Mouse (Mus musculus): ENCODE results near the gene Tmem54. TPM values are rescaled to one million over a fixed set of nuclear protein-coding genes. Genes with fewer than 3 reads are reported as not detected.

Tmem54 gene
- total RNA-seq (2023): not detected

DNA sequence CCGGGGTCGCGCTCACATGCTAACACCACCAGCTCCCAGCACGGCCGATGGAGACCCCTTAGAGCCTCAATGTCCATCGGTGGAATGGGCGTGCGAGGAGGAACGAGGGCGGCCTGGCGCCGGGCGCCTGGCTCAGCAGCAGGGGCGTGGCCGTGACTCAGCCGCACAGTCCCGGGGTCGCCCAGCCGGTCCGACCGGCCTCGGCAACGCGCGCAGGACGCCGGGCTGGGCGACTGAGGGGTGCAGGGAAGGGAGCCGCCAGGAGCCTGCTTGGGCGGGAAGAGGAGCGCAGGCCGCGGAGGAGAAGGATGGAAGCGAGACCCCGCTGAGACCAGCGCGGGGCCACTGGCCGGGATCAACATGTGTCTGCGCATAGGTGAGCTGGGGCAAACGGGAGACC, at the start of gene Tmem54:
Gene Tmem54 (plus strand): TSS at position 193 of the 400 bp plus-strand sequence.

DNA sequence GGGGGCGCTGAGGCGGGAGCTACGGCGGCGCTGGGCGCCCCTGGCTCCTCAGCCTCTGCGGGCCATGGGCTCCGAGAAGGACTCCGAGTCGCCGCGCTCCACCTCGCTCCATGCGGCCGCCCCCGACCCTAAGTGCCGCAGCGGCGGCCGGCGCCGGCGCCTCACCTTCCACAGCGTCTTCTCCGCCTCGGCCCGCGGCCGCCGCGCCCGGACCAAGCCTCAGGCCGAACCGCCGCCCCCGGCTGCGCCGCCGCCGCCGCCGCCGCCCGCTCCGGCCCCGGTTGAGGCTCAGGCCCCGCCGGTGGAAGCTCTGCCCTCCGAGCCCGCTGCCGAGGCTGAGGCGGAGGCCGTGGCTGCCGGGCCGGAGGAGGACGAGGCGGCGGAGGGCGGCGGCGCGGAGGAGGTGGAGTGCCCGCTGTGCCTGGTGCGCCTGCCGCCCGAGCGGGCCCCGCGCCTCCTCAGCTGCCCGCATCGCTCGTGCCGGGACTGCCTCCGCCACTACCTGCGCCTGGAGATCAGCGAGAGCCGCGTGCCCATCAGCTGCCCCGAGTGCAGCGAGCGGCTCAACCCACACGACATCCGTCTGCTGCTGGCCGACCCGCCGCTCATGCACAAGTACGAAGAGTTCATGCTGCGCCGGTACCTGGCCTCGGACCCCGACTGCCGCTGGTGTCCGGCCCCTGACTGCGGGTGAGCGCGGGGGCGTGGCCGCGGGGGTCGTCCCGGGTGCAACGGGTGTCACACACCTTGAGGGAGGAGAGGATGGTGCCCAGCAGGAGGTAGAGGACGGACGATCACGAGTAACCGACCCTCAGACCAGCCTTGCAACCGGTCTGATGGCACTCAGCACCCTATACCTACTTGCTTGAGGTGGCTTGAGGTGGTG, 46.9 kb upstream of the Tmem54 start, which contains the start of gene Rnf19b:
Gene Rnf19b (plus strand): TSS at position 65 of the 886 bp plus-strand sequence.

DNA sequence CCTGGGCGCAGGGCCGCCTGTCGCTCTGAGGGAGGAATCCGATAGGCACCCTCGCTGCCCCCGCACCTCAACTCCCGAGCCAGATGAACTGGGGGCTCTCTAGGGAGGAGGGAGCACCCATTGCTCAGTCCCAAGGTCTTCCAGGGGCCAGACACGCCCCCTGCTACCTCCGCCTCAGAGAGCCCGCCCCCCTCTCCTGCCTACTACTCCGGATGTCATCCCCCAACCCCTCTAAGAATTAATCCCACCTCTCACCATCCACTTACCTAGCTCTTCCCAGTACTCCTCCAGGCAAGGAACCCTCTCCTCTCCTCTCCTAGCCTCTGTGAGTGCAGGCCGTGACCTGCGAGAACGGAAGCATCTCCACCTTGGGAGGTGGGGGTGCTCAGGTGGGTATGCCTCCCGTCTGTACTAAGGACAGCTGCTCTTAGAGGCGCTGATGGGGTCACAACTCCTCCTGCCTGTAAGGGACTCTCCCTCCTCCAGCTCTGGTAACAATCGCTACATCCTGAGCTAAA, 16.3 kb downstream of the Tmem54 start, which contains the start of gene Hpca:
Gene Hpca (minus strand): TSS at position 468 of the 518 bp plus-strand sequence.

DNA sequence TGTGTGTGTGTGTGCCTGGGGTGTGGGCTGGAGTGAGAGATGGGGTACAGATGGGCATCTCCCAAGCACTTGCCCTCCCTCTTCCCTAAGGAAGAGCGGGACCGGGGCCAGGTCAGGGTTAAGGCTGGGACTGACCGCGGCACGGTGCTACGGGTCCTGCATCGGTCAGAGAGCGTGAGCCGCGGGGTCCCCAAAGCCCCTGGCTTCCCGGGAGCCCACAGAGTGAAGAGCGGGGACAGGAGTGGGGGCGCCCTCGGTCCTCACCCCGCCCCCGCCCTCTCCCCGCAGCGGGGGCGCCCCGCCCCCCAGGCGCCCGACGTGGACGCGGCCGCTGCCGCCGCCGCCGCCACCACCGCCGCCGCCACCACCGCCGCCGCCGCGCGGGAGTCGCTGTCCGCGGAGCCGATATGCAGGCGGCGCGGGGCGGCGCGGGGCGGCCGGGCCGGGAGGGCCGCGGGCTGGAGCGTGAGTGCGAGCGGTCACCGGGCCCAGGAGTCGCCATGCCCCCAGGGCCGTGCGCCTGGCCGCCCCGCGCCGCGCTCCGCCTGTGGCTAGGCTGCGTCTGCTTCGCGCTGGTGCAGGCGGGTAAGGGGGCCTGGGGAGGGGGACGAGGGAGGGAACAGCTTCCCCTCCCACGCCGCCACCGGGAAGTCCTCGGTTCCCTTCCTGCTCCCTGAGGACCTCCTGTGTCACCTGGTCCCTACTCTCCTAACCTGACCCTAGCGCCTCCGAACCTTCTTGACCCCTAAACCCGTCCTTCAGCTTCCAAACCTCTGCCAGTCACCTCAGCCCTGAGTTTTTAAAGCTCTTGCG, 31.4 kb downstream of the Tmem54 start, which contains the start of gene Fndc5:
Gene Fndc5 (plus strand): TSS at position 421 of the 813 bp plus-strand sequence.

Other genes starting within 250 kb of the Tmem54 start
- 1 to 10 TPM; 6.0 to 6.6 TPM for gene Trim62, start 222.0 kb upstream of the Tmem54 start, total RNA-seq (2023)
- gene Azin2, start 143.1 kb upstream of the Tmem54 start, total RNA-seq (2023): not detected
- 10 to 100 TPM; 49.8 to 59.2 TPM for gene Ak2, start 113.6 kb upstream of the Tmem54 start, total RNA-seq (2023)
- 10 to 100 TPM; 55.1 to 59.6 TPM for gene Rnf19b, start 47.3 kb upstream of the Tmem54 start, total RNA-seq (2023)
- not detected for gene Hpca, start 16.5 kb downstream of the Tmem54 start, total RNA-seq (2023)
- under 1 TPM in 1 of 2 experiments, not detected in 1; 0.21 TPM for gene Fndc5, start 31.5 kb downstream of the Tmem54 start, total RNA-seq (2023)
- 10 to 100 TPM; 43.5 to 50.3 TPM for gene S100pbp, start 84.2 kb downstream of the Tmem54 start, total RNA-seq (2023)
- 10 to 100 TPM; 59.0 to 71.4 TPM for gene Yars, start 84.2 kb downstream of the Tmem54 start, total RNA-seq (2023)
- under 1 TPM; 0.15 TPM for gene C77080, start 155.9 kb downstream of the Tmem54 start, total RNA-seq (2023)
- not detected for gene Sync, start 182.1 kb downstream of the Tmem54 start, total RNA-seq (2023)
- gene Rbbp4, start 229.8 kb downstream of the Tmem54 start, total RNA-seq (2023): 100 to 1,000 TPM; 136 to 156 TPM
- gene Zbtb8os, start 230.1 kb downstream of the Tmem54 start, total RNA-seq (2023): 10 to 100 TPM; 32.1 to 52.3 TPM